ENCODE assay signal across 9 mouse cellular contexts in the genomic region with DNA sequence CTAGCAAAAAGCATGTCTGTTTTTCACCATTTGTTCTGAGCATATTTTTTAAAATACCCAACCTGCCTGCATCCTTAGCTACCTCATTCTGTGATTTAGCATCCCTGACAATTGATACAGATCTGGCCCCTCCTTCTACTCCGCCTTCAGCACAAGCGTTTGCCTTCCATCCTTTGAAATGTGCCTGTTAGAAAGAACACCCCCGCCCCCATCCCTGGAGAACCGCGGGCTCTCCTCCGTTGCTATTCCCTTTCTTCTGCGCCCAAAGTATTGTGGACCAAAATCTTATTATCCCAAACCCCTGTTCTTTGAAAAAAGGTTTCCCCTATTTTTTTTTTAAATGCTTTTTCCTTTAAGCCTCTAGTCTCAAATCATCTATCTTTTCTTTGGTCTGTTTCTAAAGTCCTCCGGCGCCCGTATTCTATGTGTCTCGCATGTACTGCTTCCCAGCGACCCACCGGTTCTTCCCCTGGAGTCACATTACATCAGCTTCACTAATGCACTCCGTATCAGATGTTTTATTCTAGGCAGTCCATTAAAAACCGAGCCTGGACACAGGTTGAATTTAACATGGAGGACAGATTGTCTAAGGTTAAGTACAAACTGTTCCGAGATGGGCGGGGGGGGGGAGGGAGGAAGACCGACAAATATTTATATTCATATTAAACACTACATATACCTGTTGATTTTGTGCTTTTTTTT. TPM values are rescaled to one million over a fixed set of nuclear protein-coding genes. Genes with fewer than 3 reads are reported as not detected.
A peak's percentile ranks its signal among the peaks of the same experiment; 100 is the strongest.
DNase-seq lines count a peak whose midpoint lies in the region; ATAC-seq and TF ChIP-seq lines count a peak whose summit lies in the region.
"Had no signal": no experiment of that assay in that cellular context is flagged by ENCODE, and none has a peak within 500 bp of the region (broad histone marks: within the 10 kb centered on the region; RNA-seq: fewer than 3 reads in every experiment).

No protein-coding gene starts in this region.

- no peaks in the 10 kb centered on the region for H3K9me3 ChIP-seq in lung, embryonic 14.5 days (ENCODE audit: low read depth, low read length)
- no peaks in the 10 kb centered on the region for H3K9me3 ChIP-seq in embryonic facial prominence, embryonic 13.5 days
- H3K9me3 ChIP-seq in midbrain, embryonic 16.5 days (replicated peaks; ENCODE audit: control insufficient read depth, low read length, poor library complexity, severe bottlenecking), result no peaks in the 10 kb centered on the region

- no peak overlapping the region for H3K9ac ChIP-seq in lung, embryonic 14.5 days
- H3K9ac ChIP-seq in embryonic facial prominence, embryonic 13.5 days, result no peak overlapping the region
- H3K9ac ChIP-seq in midbrain, embryonic 16.5 days (ENCODE audit: low read depth, low read length), result peak overlapping the region; percentile 97

- H3K27ac ChIP-seq in lung, embryonic 14.5 days (ENCODE audit: low read depth), result no peak overlapping the region
- no peak overlapping the region for H3K27ac ChIP-seq in embryonic facial prominence, embryonic 13.5 days
- peak overlapping the region; percentile 92 for H3K27ac ChIP-seq in midbrain, embryonic 16.5 days (ENCODE audit: low read length)

- DNase-seq in lung, embryonic 14.5 days, result no peak
- no peak for DNase-seq in lung, postnatal 4 days
- peak; percentile 51 for DNase-seq in layer of hippocampus, adult 9-11 months
- no peak for DNase-seq in adrenal gland, postnatal 14 days
- no peak for DNase-seq in lung, adult 18-20 months
- DNase-seq in adrenal gland, postnatal 4 days (ENCODE audit: low spot score in 2 of 2), result no peak

- 1% methylated on average over 18 of the region's 18 CpGs for WGBS in lung, embryonic 14.5 days
- under 1% methylated on average over 18 of the region's 18 CpGs for WGBS in embryonic facial prominence, embryonic 13.5 days
- under 1% methylated on average over 18 of the region's 18 CpGs for WGBS in midbrain, embryonic 16.5 days

- H3K27me3 ChIP-seq in lung, embryonic 14.5 days (ENCODE audit: insufficient read depth, low read length), result peaks cover 41% of the 10 kb centered on the region
- peaks cover 38% of the 10 kb centered on the region for H3K27me3 ChIP-seq in embryonic facial prominence, embryonic 13.5 days
- H3K27me3 ChIP-seq in midbrain, embryonic 16.5 days (ENCODE audit: control insufficient read depth, insufficient read depth, low read depth, low read length), result no peaks in the 10 kb centered on the region

- H3K4me3 ChIP-seq in lung, embryonic 14.5 days (ENCODE audit: low read depth, low read length), result peak overlapping the region; percentile 51
- peak overlapping the region; percentile 49 for H3K4me3 ChIP-seq in embryonic facial prominence, embryonic 13.5 days
- peak overlapping the region; percentile 91 for H3K4me3 ChIP-seq in midbrain, embryonic 16.5 days (ENCODE audit: low read depth, low read length)

- H3K4me1 ChIP-seq in lung, embryonic 14.5 days (ENCODE audit: insufficient read depth), result peaks cover 7% of the 10 kb centered on the region; the same call in 1 of the 2 replicates
- H3K4me1 ChIP-seq in embryonic facial prominence, embryonic 13.5 days, result peaks cover 22% of the 10 kb centered on the region
- peaks cover 32% of the 10 kb centered on the region for H3K4me1 ChIP-seq in midbrain, embryonic 16.5 days (ENCODE audit: control insufficient read depth, insufficient read depth, low read length)

- no peak for ATAC-seq in lung, embryonic 14.5 days (ENCODE audit: insufficient read depth)
- ATAC-seq in embryonic facial prominence, embryonic 13.5 days (ENCODE audit: insufficient number of reproducible peaks, insufficient read depth, low FRiP score, low TSS enrichment, low read depth), result no peak
- ATAC-seq in midbrain, embryonic 16.5 days, result peak; percentile 49

- H3K4me2 ChIP-seq in lung, embryonic 14.5 days, result peak overlapping the region; percentile 95
- H3K4me2 ChIP-seq in embryonic facial prominence, embryonic 13.5 days, result peak overlapping the region; percentile 82
- H3K4me2 ChIP-seq in midbrain, embryonic 16.5 days (ENCODE audit: low read length), result peak overlapping the region; percentile 65

- no peaks in the 10 kb centered on the region for H3K36me3 ChIP-seq in lung, embryonic 14.5 days (ENCODE audit: insufficient read depth)
- H3K36me3 ChIP-seq in embryonic facial prominence, embryonic 13.5 days, result no peaks in the 10 kb centered on the region
- no peaks in the 10 kb centered on the region; the same call in 1 of the 2 replicates for H3K36me3 ChIP-seq in midbrain, embryonic 16.5 days (ENCODE audit: control insufficient read depth, insufficient read depth, low read length)

- TF ChIP-seq CTCF in lung, embryonic 14.5 days (IDR thresholded peaks at IDR 0.05; ENCODE audit: low read depth), result no peak

RNA-seq across cellular contexts. Expression of a gene that starts 0.6 kb away (rescaled TPM):
- 60.5 and 61.0 TPM in 2 replicates for polyA plus RNA-seq in lung, embryonic 14.5 days (2014; fragmentation: Nextera tagmentation; extraction: Ambion mirVana)
- polyA plus RNA-seq in embryonic facial prominence, embryonic 13.5 days (2015; fragmentation: Nextera tagmentation; extraction: Ambion mirVana), result 65.0 and 94.3 TPM in 2 replicates
- polyA plus RNA-seq in midbrain, embryonic 16.5 days (2015; fragmentation: Nextera tagmentation; extraction: Ambion mirVana), result 2,002 and 2,007 TPM in 2 replicates
- total RNA-seq in adrenal gland, postnatal 14 days (2021), result 72.4 and 110 TPM in 2 replicates
- total RNA-seq in adrenal gland, postnatal 4 days (2021), result 100 to 1,000 TPM; 219 to 249 TPM
- polyA plus RNA-seq: liver, adult 2 months had no signal

RNA-seq across cellular contexts. Expression of a gene that starts 56.8 kb away (rescaled TPM):
- polyA plus RNA-seq in lung, embryonic 14.5 days (2014; fragmentation: Nextera tagmentation; extraction: Ambion mirVana), result 49.8 and 54.6 TPM in 2 replicates
- 74.1 and 77.4 TPM in 2 replicates for polyA plus RNA-seq in embryonic facial prominence, embryonic 13.5 days (2015; fragmentation: Nextera tagmentation; extraction: Ambion mirVana)
- 107 and 108 TPM in 2 replicates for polyA plus RNA-seq in midbrain, embryonic 16.5 days (2015; fragmentation: Nextera tagmentation; extraction: Ambion mirVana)
- 54.6 and 59.9 TPM in 2 replicates for total RNA-seq in adrenal gland, postnatal 14 days (2021)
- 10 to 100 TPM; 69.4 to 79.6 TPM for total RNA-seq in adrenal gland, postnatal 4 days (2021)

Comparison
In these comparisons a context has a peak if more than half of its experiments do, and no peak if none do; other contexts are left out.
1. RNA of a gene that starts 0.6 kb away (polyA plus RNA-seq): 2,002 to 2,007 TPM in midbrain, embryonic 16.5 days; 65.0 to 94.3 TPM in embryonic facial prominence, embryonic 13.5 days and 60.5 to 61.0 TPM in lung, embryonic 14.5 days; every median in the first group is over 10 times any median in the second.
2. Peak in every context shown above with its lines, with median percentiles within 50 percentile points of each other: H3K4me2 ChIP-seq and H3K4me3 ChIP-seq.